Mouse (Mus musculus) WW6 (cell line): ENCODE results near the gene Mup3.
"Not testable (repeated sequence)": the region's sequence is repeated elsewhere in the genome, so short reads cannot be mapped to it uniquely, and the experiment has no call there.

ENCODE experiments used
- DNase-seq: peaks from one replicate; pipeline ENCODE4 v3.0.0-alpha.2; 2013; ENCODE audit warnings: low read depth, low spot score

The Mup3 gene

DNA sequence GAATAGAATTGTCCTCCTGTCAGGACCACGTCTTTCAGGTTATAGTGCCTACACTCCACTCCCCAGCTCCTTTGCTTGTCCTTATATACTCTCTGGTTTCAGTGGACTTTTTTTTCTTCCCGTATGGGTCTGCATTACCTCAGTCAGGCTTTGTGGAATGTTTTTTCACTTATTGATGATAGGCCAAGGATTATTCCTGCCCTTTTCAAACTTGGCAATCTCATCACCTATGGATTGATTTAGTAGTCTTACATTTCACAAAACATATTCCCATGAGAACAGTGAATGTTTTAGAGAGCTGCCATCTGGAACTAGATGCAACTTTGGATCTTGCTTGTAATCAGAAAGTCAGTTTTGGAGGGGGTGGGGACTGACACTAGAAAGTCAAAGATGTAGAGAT, at the start of gene Mup3:
Mup3 (minus strand) TSS at position 102 of the 400 bp plus-strand sequence.
- no peak for DNase-seq

DNA sequence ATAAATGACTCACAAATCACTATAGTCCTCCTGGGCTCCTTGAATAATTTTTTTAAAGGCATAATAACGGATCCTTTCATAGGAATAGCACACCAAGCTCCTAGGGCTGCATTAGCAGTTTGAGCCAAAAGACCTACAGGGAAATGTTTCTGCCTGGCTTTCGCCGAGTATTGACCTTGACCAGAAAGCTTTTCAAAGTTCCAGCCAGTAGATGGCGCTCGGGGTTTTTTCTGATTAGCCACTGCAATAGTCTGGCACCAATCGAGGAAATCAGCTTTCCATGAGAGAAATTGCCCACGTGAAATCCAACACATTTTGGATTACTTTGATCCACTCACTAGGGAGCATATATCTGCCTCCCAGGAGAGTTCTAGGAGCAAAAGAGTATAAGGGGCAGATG, 46.6 kb upstream of the Mup3 start:
- DNase-seq = peak; percentile 1

DNA sequence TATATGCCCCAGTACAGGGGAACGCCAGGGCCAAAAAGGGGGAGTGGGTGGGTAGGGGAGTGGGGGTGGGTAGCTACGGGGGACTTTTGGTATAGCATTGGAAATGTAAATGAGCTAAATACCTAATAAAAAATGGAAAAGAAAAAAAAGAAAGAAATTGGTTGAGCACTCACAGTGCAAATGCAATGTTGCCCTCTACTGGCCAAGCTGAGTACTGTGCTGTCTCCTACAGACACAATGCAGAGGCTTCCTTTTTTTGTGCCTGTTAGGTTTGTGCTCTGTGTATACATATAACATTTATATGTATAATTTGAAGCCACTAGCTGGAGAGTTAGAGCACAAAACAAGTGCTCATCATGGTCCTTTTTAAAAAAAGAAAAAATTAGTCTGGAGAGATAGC, 16.2 kb upstream of the Mup3 start:
- not testable (repeated sequence) for DNase-seq

DNA sequence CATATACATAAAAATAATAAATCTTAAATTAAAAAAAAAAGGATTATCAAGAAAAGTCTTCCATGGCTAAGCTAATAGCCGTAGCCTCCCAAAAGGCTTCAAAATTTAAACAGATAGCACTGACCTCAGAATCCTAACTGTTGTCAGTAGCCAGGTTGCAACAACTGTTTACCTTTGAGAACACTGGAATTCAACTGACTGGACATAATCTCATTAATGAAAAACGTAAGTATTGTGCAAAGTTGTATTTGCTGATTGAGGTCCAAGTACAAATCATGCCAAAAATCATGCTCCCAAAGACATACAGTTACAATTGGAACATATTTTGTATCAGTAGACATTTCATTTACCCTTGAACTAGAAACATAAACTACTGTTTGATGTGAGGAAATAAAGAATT, 811 bp upstream of the Mup3 start:
- DNase-seq = no peak

DNA sequence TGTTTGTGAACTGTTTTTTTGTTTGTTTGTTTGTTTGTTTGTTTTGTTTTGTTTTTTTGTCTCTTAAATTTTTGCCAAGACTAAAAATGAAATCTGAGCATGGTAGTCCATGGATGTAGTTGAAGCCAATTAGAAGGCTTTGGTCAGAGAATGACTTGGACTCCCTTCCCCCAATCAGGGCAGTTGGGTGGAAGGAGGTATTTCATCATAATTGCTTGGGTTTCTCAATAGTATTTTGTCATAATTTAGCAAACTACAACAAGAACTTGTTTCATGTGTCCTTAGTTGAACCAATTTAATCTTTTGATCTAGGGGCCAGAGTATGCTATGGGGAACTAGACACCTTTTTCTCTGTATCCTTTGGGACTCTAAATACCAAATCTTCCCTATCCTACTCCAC, 4.4 kb downstream of the Mup3 start:
- DNase-seq = no peak

DNA sequence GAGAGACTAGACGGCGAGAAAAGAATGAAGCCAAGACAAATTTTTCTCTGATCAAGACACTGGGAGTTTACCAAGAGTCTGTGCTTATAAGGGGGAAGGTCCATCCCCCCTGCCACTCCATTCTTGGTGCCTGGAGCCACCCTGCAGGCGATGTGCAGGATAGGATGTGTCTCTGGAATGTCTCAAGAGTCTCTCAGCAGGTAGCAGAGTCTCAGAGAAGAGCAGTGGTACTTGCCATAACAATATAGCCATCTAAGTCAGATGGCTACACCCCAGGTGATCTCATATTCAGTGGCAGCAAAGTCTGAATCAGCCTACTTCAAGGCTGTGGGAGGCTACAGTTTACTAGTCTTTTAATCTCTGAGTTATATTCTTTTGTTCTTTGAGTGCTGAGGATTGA, 12.0 kb downstream of the Mup3 start:
- no peak for DNase-seq

DNA sequence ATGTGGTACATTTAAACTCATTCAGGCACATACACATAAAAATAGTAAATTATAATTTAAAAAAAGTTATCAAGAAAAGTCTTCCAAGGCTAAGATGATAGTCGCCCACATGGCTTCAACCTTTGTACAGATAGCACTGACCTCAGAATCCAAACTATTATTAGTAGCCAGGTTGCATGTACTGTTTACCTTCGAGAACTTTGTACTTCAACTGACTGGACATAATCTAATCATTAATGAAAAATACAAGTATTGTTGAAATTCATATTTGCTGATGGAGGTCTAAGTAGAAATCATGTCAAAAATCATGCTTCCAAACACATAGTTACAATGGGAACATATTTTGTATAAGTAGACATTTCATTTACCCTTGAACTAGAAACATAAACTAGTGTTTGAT, 32.4 kb downstream of the Mup3 start:
- DNase-seq = not testable (repeated sequence)

DNA sequence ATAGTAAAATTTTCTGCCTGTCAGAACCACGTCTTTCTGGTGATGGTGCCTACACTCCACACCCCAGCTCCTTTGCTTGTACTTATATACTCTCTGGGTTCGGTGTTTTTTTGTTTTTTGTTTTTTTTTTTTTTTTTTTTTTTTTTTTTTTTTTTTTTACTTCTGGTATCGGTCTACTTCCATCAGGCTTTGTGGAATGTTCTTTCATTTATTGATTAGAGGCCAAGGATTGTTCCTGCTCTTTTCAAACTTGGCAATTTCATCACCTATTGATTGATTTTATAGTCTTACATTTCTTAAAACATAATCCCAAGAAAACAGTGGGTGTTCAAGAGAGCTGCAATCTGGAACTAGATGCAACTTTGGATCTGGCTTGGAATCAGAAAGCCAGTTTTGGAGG, 33.1 kb downstream of the Mup3 start, which contains the start of gene Mup20:
Mup20 (minus strand) TSS at position 101 of the 400 bp plus-strand sequence.
- DNase-seq = not testable (repeated sequence)
